ENCODE assay signal across 7 mouse cellular contexts in genomic region chr16:93712189-93712885, GRCm38 (mm10). TPM values are rescaled to one million over a fixed set of nuclear protein-coding genes. Genes with fewer than 3 reads are reported as not detected.
DNase-seq lines count a peak whose midpoint lies in the region; ATAC-seq and TF ChIP-seq lines count a peak whose summit lies in the region.

No protein-coding gene starts in this region.

- H3K4me1 ChIP-seq in lung, adult 2 months (ENCODE audit: control insufficient read depth, insufficient read depth, low read length): peaks cover 19% of the 10 kb centered on the region
- H3K4me1 ChIP-seq in embryonic facial prominence, embryonic 14.5 days (ENCODE audit: control insufficient read depth, insufficient read depth, low read length): peaks cover 5% of the 10 kb centered on the region; the same call in 1 of the 2 replicates
- H3K4me1 ChIP-seq in limb, embryonic 12.5 days (replicated peaks): peaks cover 12% of the 10 kb centered on the region

- no peaks in the 10 kb centered on the region for H3K36me3 ChIP-seq in embryonic facial prominence, embryonic 14.5 days (ENCODE audit: control insufficient read depth, insufficient read depth, low read length)
- H3K36me3 ChIP-seq in limb, embryonic 12.5 days: no peaks in the 10 kb centered on the region

- WGBS in lung, adult 2 months: 7% methylated on average over 31 of the region's 31 CpGs
- WGBS in embryonic facial prominence, embryonic 14.5 days: 15% methylated on average over 22 of the region's 31 CpGs
- WGBS in limb, embryonic 12.5 days: 12% methylated on average over 30 of the region's 31 CpGs

- H3K9me3 ChIP-seq in embryonic facial prominence, embryonic 14.5 days (ENCODE audit: control insufficient read depth, low read length): no peaks in the 10 kb centered on the region
- no peaks in the 10 kb centered on the region for H3K9me3 ChIP-seq in limb, embryonic 12.5 days

- no peak overlapping the region for H3K27ac ChIP-seq in embryonic facial prominence, embryonic 14.5 days (replicated peaks; ENCODE audit: low read depth, low read length)
- no peak overlapping the region for H3K27ac ChIP-seq in limb, embryonic 12.5 days

- no peak for TF ChIP-seq POLR2A in lung, adult 2 months (IDR thresholded peaks at IDR 0.05; ENCODE audit: borderline replicate concordance, extremely low read depth, low read depth, low read length)

- no peak for TF ChIP-seq CTCF in lung, adult 2 months (IDR thresholded peaks at IDR 0.05; ENCODE audit: insufficient read depth, low read length)

- peak overlapping the region; percentile 93 for H3K4me2 ChIP-seq in embryonic facial prominence, embryonic 14.5 days (ENCODE audit: low read depth, low read length)
- H3K4me2 ChIP-seq in limb, embryonic 12.5 days: peak overlapping the region; percentile 94

- peak overlapping the region; percentile 80 for H3K9ac ChIP-seq in embryonic facial prominence, embryonic 14.5 days (ENCODE audit: low read depth, low read length)
- peak overlapping the region; percentile 75 for H3K9ac ChIP-seq in limb, embryonic 12.5 days (replicated peaks)

- DNase-seq in lung, adult 2 months: no peak
- DNase-seq in lung, postnatal 4 days: no peak
- peak; percentile 9 for DNase-seq in MN1 (ENCODE audit: low spot score)
- no peak for DNase-seq in embryonic facial prominence, embryonic 14.5 days (ENCODE audit: low spot score)
- DNase-seq in skeletal muscle tissue, adult 2 months (ENCODE audit: low read depth, low spot score): peak; percentile 45
- DNase-seq in layer of hippocampus, postnatal 10 days (ENCODE audit: low spot score in 2 of 2): no peak

- 0 out of 2 replicates have a peak, but pooled peaks cover 10% of the 10 kb centered on the region for H3K27me3 ChIP-seq in embryonic facial prominence, embryonic 14.5 days (replicated peaks; ENCODE audit: control insufficient read depth, insufficient read depth, low read length)
- peaks cover 31% of the 10 kb centered on the region for H3K27me3 ChIP-seq in limb, embryonic 12.5 days

- peak overlapping the region; percentile 73 for H3K4me3 ChIP-seq in lung, adult 2 months (replicated peaks; ENCODE audit: extremely low read depth, low read depth, low read length)
- H3K4me3 ChIP-seq in embryonic facial prominence, embryonic 14.5 days (ENCODE audit: low read depth, low read length): peak overlapping the region; percentile 74
- H3K4me3 ChIP-seq in limb, embryonic 12.5 days (replicated peaks): peak overlapping the region; percentile 78

- ATAC-seq in embryonic facial prominence, embryonic 14.5 days (ENCODE audit: low read depth): no peak; the same call in 1 of the 2 replicates
- no peak for ATAC-seq in limb, embryonic 12.5 days (ENCODE audit: insufficient number of reproducible peaks, insufficient read depth, low FRiP score, low TSS enrichment, low read depth)

RNA-seq across cellular contexts. Expression of gene Dop1b, which starts 0.6 kb away (rescaled TPM):
- polyA plus RNA-seq in lung, adult 2 months (2012; rRNA removed): 61.2 and 68.3 TPM in 2 replicates
- 13.4 and 14.0 TPM in 2 replicates for polyA plus RNA-seq in embryonic facial prominence, embryonic 14.5 days (2014; fragmentation: Nextera tagmentation; extraction: Ambion mirVana)
- 9.6 and 11.2 TPM in 2 replicates for polyA plus RNA-seq in limb, embryonic 12.5 days (2016; fragmentation: Nextera tagmentation; extraction: Ambion mirVana)
- 10 to 100 TPM; 90.1 to 93.3 TPM for total RNA-seq in layer of hippocampus, postnatal 10 days (2021)

RNA-seq across cellular contexts. Expression of gene Cbr3, which starts 29.3 kb away (rescaled TPM):
- 25.7 and 31.6 TPM in 2 replicates for polyA plus RNA-seq in lung, adult 2 months (2012; rRNA removed)
- polyA plus RNA-seq in embryonic facial prominence, embryonic 14.5 days (2014; fragmentation: Nextera tagmentation; extraction: Ambion mirVana): 11.7 and 15.9 TPM in 2 replicates
- polyA plus RNA-seq in limb, embryonic 12.5 days (2016; fragmentation: Nextera tagmentation; extraction: Ambion mirVana): 1.3 and 1.9 TPM in 2 replicates
- 10 to 100 TPM; 12.5 to 13.9 TPM for total RNA-seq in layer of hippocampus, postnatal 10 days (2021)

Comparison
In these comparisons a context has a peak if more than half of its experiments do, and no peak if none do; other contexts are left out.
1. DNase-seq: peak in MN1 (single experiment) and skeletal muscle tissue, adult 2 months (single experiment); none in lung, adult 2 months (single experiment), lung, postnatal 4 days (0 of 2), embryonic facial prominence, embryonic 14.5 days (single experiment) and layer of hippocampus, postnatal 10 days (0 of 2).
2. Peak in every context shown above with its lines, with median percentiles within 50 percentile points of each other: H3K4me3 ChIP-seq.